Mouse (Mus musculus) gastrocnemius, adult 2 months (tissue): ENCODE results near the gene Galk2. TPM values are rescaled to one million over a fixed set of nuclear protein-coding genes. Genes with fewer than 3 reads are reported as not detected.
A peak's percentile ranks its signal among the peaks of the same experiment; 100 is the strongest.

Experiments used
- DNase-seq: peaks from one replicate; pipeline ENCODE4 v3.0.0; 2022
- H3K27ac ChIP-seq: fragments of 200-600 bp; 2 replicates; pipeline ENCODE4 v1.8.1; 2022; ENCODE audit warnings: mild to moderate bottlenecking
- H3K4me3 ChIP-seq: fragments of 200-600 bp; 2 replicates; pipeline ENCODE4 v1.8.1; 2022; ENCODE audit warnings: mild to moderate bottlenecking, moderate library complexity
- CTCF ChIP-seq: fragments of 200-600 bp; IDR thresholded peaks from 2 replicates; pipeline ENCODE4 v1.8.1; 2022; ENCODE audit warnings: antibody characterized with exemption, mild to moderate bottlenecking, moderate library complexity
- intact Hi-C: fragments of 180-260 bp; cut with DNase I; formaldehyde crosslinking; loops from one replicate; pipeline ENCODE4 v1.15.1; 2025
- total RNA-seq, 2 experiments: library from RNA; stranded (reverse); gene quantifications; 2 replicates each; pipeline ENCODE4 v1.2.3; 2021

Gene Galk2
- total RNA-seq, 2 experiments from 2014 or later: 2.8 to 4.2 TPM

DNA sequence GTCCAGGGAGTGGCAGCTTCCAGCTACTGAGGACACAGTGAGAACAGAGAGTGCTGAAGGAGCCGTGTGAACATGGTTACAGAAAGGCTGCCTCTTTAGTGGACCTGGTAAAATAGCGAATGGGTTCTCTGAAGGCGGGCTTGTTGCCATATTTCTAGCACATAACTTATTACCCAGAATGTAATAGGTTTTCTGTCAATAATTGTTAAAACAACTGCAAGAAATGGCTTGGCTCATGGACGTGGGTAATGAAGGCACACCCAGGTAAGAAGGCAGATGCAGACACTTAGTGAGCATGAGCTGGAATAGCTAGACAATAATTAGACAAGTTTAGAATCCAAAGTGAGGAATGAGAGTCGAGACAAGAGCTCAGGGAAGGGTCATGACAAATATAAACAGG, 143.4 kb downstream of the Galk2 start:
- H3K4me3 ChIP-seq: no peak overlapping the region

DNA sequence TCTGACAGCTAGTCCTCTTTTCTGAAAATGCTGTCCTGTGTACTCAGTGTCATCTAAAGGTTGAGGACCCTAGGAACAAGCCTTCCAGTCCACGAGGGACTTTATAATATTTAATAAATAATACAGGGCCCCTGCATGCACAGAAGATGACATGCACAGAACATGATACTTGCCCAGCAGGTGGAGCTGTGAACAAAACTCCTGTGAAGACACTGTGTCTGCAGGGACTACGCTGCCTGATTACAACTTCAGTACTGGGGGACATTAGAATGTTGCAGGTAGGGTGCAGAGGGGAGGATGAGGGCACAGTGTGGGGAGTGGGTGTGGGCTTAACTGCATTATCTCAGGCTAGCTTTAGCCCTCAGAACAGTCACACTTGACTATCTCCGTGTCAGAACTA, 147.2 kb downstream of the Galk2 start:
- H3K27ac ChIP-seq: no peak overlapping the region
- intact Hi-C loops: loop anchor here (5.0 to 10.0 kb wide), 4 partner anchors 149 to 516 kb away; partner anchors contain the start of genes Dtwd1 and Fam227b
- no peak overlapping the region for H3K4me3 ChIP-seq
- peak; percentile 74 for TF ChIP-seq CTCF
- DNase-seq: peak; percentile 66

More for the DNA sequence above, 143.4 kb downstream of the Galk2 start:
- intact Hi-C loops: loop anchor here (10.0 kb wide), 1 partner anchor 153 kb away; the partner anchor contains the start of genes Dtwd1 and Fam227b
- TF ChIP-seq CTCF: no peak
- no peak for DNase-seq
- no peak overlapping the region for H3K27ac ChIP-seq

DNA sequence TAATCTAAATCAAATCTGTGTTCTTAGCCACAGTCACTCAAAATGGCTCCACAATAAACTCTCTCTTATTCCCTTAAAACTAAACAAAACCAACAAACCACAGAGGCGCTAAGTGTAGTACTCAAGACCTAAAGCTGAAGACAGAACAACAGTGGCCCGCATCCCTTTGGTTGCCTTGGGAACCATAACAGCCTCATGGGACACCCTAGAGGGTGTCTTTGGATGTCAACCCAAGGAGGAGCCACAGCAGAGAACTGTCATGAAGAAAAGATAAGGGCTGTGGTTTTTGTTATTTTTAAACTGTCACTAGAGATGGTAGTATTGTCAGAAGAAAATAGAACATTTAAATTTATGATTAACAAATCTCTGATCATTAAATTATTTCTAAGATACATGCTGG, 147.8 kb downstream of the Galk2 start:
- DNase-seq: no peak
- intact Hi-C loops: loop anchor here (5.0 to 10.0 kb wide), 4 partner anchors 148 to 516 kb away; partner anchors contain the start of genes Dtwd1 and Fam227b

DNA sequence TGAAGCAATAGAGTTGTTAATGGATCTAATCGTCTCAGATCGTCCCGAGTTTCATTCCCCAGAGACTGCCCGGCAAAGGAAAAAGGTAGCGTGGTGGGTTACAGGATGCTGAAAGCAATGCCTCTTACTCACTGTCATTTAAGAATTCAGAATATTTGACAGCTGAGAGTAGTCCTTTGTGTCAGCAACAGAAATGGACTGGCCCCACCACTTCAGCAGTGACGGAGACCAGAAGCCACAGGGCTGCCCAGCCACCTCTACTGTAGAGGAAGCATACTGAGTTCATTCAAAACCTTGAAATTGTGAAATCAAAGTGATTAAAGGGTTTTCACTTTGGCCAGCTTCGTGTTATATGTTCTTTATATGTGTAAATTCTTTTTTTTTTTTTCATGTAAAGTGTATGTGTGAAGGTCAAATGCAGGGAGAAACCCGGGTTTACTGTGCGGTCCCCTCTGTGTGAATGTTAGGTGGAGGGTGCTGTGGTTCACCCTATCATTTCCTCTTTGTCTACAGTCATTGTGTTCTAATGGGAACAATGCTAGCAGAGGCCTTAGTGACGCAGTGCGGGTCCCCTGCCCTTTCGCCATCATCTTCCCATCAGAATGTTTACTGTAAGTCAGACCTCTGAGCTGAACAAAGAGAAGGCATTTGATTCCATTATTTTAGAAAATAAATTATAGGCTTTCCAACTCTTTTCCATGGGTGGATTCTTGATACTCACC, 156.2 kb downstream of the Galk2 start:
- no peak for DNase-seq
- intact Hi-C loops: no loop called here
- TF ChIP-seq CTCF: no peak
- Histone ChIP-seq H3K27ac (no peak overlapping the region), H3K4me3 (no peak overlapping the region)

More for the DNA sequence above, 147.8 kb downstream of the Galk2 start:
- H3K27ac ChIP-seq: no peak overlapping the region
- no peak for TF ChIP-seq CTCF
- H3K4me3 ChIP-seq: no peak overlapping the region

DNA sequence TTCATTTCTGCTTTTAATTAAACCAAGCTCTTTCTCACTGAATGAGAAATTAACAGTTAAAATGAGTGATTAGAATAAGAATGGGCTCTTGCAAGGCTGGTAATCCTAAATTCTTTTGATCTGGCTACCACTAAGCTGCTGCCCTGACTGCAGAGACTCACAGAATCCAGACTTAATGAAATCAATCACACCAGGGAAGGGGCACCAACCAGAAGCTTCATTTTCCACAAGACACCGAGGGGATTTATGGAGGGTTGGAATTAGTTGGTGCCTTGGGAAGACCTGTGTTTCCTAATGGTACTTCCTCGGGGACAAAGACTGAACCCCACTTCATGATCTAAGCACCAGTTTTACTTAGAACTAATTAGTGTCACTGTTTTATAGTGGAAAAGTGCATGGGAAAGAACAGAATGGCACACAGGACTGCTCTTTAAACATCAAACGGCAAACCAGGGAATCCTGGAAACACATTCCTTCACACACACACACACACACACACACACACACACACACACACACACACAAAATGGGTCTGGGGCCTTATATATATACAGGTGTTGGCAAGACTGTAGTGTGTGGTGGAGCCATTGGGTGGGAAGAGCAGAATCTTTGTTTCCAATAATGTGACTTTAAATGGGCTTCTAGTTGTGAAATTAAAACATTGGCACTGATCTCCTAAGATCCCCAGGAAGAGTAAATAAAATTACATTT, 157.0 kb downstream of the Galk2 start:
- H3K27ac ChIP-seq: no peak overlapping the region

DNA sequence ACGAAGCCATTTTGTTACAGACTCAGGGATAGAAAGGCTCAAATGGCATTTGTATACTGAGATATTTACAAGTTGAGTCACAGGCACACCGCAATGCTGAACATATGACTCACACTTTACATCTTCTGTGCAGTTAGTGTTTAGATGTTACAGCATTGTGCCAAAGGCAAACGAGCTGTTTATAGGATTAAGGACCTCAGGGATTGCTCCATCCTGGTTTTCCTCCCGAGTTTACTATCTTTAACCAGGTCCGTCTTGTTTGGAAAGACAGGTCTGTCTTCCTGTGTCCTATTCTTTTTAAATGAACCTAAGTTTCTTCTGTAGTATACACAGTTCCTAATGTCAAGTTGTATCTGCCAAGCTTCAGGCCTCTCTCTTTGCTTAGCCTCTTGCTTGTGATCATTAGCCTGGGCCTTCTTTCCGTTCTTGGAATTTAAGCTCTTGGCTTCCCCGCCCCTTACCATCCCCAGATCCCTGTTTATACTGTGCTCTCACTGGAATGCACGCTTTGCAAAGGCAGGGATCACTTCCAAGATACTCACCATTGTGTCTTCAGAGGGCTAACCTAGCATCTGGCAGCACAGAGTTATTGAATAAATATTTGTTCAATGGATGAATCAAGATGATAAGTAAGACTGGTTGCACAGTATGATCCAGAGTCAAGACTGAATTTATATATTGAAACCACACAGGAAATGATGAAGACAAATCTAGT, 172.4 kb downstream of the Galk2 start:
- no peak for DNase-seq
- TF ChIP-seq CTCF: no peak
- Histone ChIP-seq H3K27ac (no peak overlapping the region), H3K4me3 (no peak overlapping the region)
- intact Hi-C loops: loop anchor here (5.0 kb wide), 1 partner anchor 139 kb away; no protein-coding TSS in a partner anchor

More for the DNA sequence above, 157.0 kb downstream of the Galk2 start:
- no peak for TF ChIP-seq CTCF
- H3K4me3 ChIP-seq: no peak overlapping the region
- intact Hi-C loops: no loop called here
- no peak for DNase-seq

DNA sequence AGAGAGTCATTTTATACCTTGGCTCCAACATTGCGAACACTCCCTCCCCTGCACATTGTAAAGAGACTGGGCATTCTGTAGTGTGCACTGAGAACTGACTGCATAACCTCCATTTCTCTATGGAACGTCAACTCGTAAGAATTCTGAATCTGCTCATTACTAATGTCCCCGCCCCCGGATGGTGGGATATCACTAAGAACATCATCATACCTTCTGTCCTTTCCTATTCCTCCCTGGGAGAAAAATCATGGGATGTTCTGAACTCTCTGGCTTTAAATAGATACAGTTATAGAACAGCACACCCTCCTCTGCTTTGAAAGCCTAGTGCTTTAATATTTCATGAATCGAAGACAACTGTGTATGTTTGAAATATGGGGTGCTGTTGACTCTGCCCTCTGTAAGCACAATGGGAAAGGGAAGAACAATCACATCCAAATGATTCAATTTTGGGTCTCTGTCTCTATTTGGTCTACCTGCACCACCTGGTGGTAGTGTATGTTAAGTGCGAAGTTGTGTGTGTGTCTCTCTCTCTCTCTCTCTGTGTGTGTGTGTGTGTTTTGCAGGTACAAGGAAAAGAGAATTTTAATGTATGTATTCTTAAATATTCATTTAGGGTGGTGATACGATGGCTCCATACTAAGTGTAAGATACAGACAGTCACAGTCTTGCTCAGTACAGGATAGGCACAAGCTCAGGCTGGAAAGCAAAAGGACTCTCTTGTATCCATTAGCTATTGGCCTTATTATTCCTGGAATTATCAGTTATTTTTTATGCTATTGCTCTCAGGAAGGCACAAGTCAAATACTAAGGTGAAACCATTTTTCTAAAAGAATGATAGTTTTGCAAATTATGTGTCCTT, 174.4 kb downstream of the Galk2 start:
- DNase-seq: no peak

More for the DNA sequence above, 174.4 kb downstream of the Galk2 start:
- no peak overlapping the region for H3K4me3 ChIP-seq
- TF ChIP-seq CTCF: peak; percentile 54
- intact Hi-C loops: loop anchor here (5.0 kb wide), 1 partner anchor 141 kb away; no protein-coding TSS in a partner anchor
- H3K27ac ChIP-seq: no peak overlapping the region

Other genes starting within 250 kb of the Galk2 start
- gene Cep152, start 234.0 kb upstream of the Galk2 start, total RNA-seq: 1 to 10 TPM; 1.2 to 1.4 TPM
- 10 to 100 TPM; 18.2 to 33.6 TPM for gene Eid1, start 186.0 kb upstream of the Galk2 start, total RNA-seq
- under 1 TPM; 0.33 to 0.75 TPM for gene Shc4, start 135.0 kb upstream of the Galk2 start, total RNA-seq
- 10 to 100 TPM; 16.3 to 18.2 TPM for gene Secisbp2l, start 76.2 kb upstream of the Galk2 start, total RNA-seq
- 100 to 1,000 TPM; 109 to 116 TPM for gene Cops2, start within 50 bp of the Galk2 start, total RNA-seq
- gene Fgf7, start 175.5 kb downstream of the Galk2 start, total RNA-seq: 1 to 10 TPM; 4.2 TPM